Mouse (Mus musculus) MEL (cell line): Measurements from ENCODE around the gene Acta1.

Source experiments
- CTCF ChIP-seq, 3 experiments: IDR thresholded peaks in 2 of 3; conservative IDR thresholded peaks in 1 of 3; 2 replicates each; pipeline ENCODE4 v1.5.1; 2011 to 2012; ENCODE audit warnings: low read length in 3 of 3, low read depth in 2 of 3, mild to moderate bottlenecking in 2 of 3, improper control_type of control experiment in 1 of 3, inconsistent platforms in 1 of 3, mixed read lengths in 1 of 3, moderate library complexity in 1 of 3; ENCODE audit not compliant: control insufficient read depth in 1 of 3, insufficient read depth in 1 of 3, poor library complexity in 1 of 3, severe bottlenecking in 1 of 3
- E2F4 ChIP-seq: IDR thresholded peaks from 2 replicates; pipeline ENCODE4 v1.6.1; 2011; ENCODE audit warnings: low read depth, low read length, improper control_type of control experiment, borderline replicate concordance
- EP300 ChIP-seq, 2 experiments: IDR thresholded peaks; 2 replicates each; pipeline ENCODE4 v1.6.1; 2011; ENCODE audit warnings: improper control_type of control experiment in 2 of 2, low read length in 2 of 2, low read depth in 1 of 2, mild to moderate bottlenecking in 1 of 2
- POLR2A ChIP-seq, 2 experiments: IDR thresholded peaks; 2 replicates each; pipeline ENCODE4 v1.6.1; 2011 to 2012; ENCODE audit warnings: low read length in 2 of 2, mild to moderate bottlenecking in 2 of 2, control low read depth in 1 of 2, improper control_type of control experiment in 1 of 2, low read depth in 1 of 2, moderate library complexity in 1 of 2; ENCODE audit not compliant: control insufficient read depth in 1 of 2, insufficient read depth in 1 of 2, poor library complexity in 1 of 2
- POLR2AphosphoS5 ChIP-seq: IDR thresholded peaks from 2 replicates; pipeline ENCODE4 v1.6.1; 2012; ENCODE audit warnings: low read depth, borderline replicate concordance, mild to moderate bottlenecking, inconsistent platforms, low read length, moderate library complexity, mixed read lengths
- TAL1 ChIP-seq: IDR thresholded peaks from 2 replicates; pipeline ENCODE4 v1.6.1; 2012; ENCODE audit warnings: mild to moderate bottlenecking, inconsistent platforms, low read length, moderate library complexity, mixed read lengths
- USF1 ChIP-seq: IDR thresholded peaks from 2 replicates; pipeline ENCODE4 v1.6.1; 2014; ENCODE audit warnings: low read depth, mild to moderate bottlenecking, inconsistent platforms, low read length, improper control_type of control experiment, moderate library complexity

GRCm38 (mm10) chr8:123872048-123872447 lies 22.5 kb downstream of the Acta1 start:
- TF ChIP-seq TAL1 (no peak), CTCF (IDR thresholded peaks at IDR 0.05 in 2 of 3, conservative IDR thresholded peaks at IDR 0.05 in 1 of 3; ENCODE audit: control insufficient read depth in 1 of 3, insufficient read depth in 1 of 3, low read depth in 2 of 3, low read length in 3 of 3, poor library complexity in 1 of 3, severe bottlenecking in 1 of 3) (no peak), USF1 (no peak), POLR2AphosphoS5 (no peak), POLR2A (IDR thresholded peaks at IDR 0.05; ENCODE audit: control insufficient read depth in 1 of 2, insufficient read depth in 1 of 2, low read depth in 1 of 2, low read length in 2 of 2, poor library complexity in 1 of 2) (no peak), EP300 (IDR thresholded peaks at IDR 0.05; ENCODE audit: low read depth in 1 of 2, low read length in 2 of 2) (no peak), E2F4 (no peak)
